Mouse (Mus musculus): ENCODE measurements around the gene Ppp4c. TPM values are rescaled to one million over a fixed set of nuclear protein-coding genes. Genes with fewer than 3 reads are reported as not detected.
A peak's percentile ranks its signal among the peaks of the same experiment; 100 is the strongest.

Ppp4c gene
- total RNA-seq (2021) = 10 to 100 TPM; 81.0 to 86.5 TPM
- long read RNA-seq, experiment 1, transcript Ppp4c-201 (9 exons, 1,359 nt) = major isoform, 103 of 143 reads
- long read RNA-seq, experiment 1, transcript Ppp4c-211 (8 exons, 1,400 nt) = minor isoform, 23 of 143 reads
- long read RNA-seq, experiment 1, partial matches to known transcripts = 5 of 143 reads
- long read RNA-seq, experiment 1, other reads (novel, unspliced or antisense) = 7 of 143 reads
- long read RNA-seq, experiment 2, transcript Ppp4c-211 (8 exons, 1,400 nt) = minor isoform, 10 of 38 reads
- long read RNA-seq, experiment 2, transcript Ppp4c-201 (9 exons, 1,359 nt) = major isoform, 24 of 38 reads
- long read RNA-seq, experiment 2, partial matches to known transcripts = 0 of 38 reads
- long read RNA-seq, experiment 2, other reads (novel, unspliced or antisense) = 4 of 38 reads

- peak; percentile 97 to 98 for DNase-seq
Observed at GRCm38 (mm10) chr7:126791851-126792720, at the start of gene Ppp4c. TSS of gene Ppp4c (minus strand) at chr7:126792496.

DNA sequence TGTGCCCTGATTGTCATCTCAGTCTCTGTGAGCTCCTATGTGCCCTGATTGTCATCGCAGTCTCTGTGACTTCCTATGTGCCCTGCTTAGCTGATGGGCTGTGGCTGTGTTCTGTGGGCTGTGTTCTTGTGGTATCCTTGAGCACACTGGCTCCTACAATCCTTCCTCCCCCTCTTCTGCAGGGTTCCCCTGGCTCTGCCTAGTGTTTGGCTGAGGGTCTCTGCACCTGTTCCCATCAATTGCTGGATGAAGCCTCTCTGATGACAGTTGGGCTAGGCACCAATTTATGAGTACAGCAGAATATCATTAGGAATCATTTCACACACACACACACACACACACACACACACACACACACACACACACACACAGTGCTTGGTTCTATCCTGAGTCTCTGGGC, 41.0 kb upstream of the Ppp4c start:
- no peak for DNase-seq

DNA sequence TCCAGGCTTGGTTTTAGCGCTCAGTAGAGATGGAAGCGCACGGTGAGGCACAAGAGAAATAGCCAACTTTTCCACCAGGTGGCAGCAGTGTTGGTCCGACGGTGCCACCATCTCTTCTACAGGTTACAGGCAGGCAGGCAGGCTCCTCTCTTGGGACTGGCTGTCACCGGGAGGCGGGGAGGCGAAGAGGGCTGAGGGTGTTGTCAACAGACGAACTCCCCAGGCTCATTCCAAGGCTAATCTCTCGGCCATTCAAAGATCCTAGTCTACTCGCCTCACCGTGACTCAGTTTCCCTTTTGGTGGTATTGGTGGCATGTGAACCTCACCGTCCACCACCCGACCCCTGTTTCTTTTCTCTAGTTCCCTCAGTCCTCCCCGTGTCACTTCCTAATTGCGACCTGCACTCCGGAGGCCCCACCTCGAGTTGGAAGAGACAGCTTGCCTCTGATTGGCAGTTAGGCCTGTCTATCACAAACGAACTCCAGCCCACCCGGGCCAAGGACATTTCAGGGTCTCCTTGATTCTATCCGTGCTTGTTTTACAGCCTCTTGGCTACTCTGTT, 39.8 kb upstream of the Ppp4c start:
- peak; percentile 80 to 86 for DNase-seq

DNA sequence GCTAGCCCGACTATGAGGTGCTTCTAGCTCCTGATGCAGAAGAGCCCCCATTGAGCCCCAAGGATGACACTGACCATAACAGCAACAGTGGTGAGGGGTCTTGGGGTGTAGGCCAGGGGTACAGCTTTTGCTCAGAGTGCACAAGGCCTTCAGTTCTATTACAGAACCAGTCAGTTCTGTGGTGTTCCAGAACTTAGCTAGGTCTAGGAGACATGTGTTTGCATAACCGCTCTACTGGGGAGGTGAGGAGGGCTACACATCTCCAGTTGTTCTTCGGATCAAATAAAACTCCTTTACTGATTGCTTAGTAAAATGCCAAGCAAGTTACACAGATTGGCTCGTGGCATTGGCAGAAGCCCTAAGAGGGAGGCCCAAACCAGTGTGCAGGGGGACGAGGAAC, 39.2 kb upstream of the Ppp4c start, which contains the start of gene 4930451I11Rik:
TSS of gene 4930451I11Rik (minus strand) at position 101 of the 400 bp plus-strand sequence.
- DNase-seq = no peak

GRCm38 (mm10) chr7:126825952-126826351, 33.7 kb upstream of the Ppp4c start:
- no peak for DNase-seq

DNA sequence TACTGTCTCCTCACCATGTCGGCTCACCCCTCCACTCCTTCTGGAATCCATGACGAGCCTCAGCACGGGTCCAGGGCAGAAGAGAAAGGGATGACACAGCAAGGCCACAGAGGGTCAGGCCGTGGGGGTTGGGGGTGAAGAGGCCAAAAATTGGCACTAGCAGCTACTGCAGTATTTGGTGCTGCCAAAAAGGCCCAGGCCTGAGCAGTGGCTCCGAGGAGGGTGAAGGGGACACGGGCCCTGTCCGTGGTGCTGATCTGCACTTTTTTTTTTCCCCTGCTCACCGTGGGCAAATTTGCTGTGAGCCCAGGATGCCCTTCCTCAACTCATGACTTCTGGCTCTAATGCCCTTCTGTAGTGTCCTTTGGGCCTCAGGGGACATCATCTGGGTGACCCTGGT, 33.1 kb upstream of the Ppp4c start:
- peak in 1 of 2 experiments; percentile 65 for DNase-seq

DNA sequence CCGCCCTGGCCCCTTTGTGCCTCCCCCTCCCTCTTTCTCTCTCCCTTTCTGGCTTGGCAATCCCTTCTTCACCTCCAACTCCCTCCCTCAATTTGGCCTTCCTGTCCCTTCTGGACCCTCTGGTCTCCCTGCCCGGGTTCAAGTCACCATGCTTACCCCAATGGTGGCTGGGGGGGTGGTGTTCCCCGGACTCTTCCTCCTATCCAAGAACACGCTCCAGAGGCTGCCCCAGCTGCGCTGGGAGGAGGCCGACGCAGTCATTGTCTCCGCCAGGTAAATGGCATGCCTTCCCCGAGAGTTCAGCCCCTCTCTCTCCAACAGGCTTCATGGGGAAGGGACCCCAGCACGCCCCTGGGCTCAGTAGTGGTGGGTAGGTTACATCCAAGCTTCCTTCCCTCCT, 31.6 kb upstream of the Ppp4c start:
- no peak for DNase-seq

GRCm38 (mm10) chr7:126823202-126823711, 31.0 kb upstream of the Ppp4c start:
- peak in 1 of 2 experiments; percentile 47 for DNase-seq

DNA sequence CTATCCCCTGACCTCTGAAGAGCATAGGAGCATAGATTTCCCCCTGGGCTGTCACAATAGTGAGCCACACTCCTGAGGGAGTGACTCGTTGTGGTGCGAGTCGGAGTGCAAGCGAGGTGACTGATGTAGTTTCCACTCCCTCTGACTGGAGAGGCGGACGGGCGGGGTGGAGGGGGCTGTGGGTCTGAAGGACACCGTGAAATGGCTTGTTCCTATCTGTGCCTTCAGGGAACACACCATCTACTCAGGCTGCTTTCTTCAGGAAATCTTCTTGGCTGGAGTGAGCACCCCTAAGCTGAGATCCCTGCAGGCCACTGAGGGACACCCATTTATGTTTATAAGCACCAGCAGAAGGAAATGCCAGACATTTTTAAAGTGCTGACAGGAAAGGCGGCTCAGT, 30.4 kb upstream of the Ppp4c start:
- DNase-seq = peak in 1 of 2 experiments; percentile 71

DNA sequence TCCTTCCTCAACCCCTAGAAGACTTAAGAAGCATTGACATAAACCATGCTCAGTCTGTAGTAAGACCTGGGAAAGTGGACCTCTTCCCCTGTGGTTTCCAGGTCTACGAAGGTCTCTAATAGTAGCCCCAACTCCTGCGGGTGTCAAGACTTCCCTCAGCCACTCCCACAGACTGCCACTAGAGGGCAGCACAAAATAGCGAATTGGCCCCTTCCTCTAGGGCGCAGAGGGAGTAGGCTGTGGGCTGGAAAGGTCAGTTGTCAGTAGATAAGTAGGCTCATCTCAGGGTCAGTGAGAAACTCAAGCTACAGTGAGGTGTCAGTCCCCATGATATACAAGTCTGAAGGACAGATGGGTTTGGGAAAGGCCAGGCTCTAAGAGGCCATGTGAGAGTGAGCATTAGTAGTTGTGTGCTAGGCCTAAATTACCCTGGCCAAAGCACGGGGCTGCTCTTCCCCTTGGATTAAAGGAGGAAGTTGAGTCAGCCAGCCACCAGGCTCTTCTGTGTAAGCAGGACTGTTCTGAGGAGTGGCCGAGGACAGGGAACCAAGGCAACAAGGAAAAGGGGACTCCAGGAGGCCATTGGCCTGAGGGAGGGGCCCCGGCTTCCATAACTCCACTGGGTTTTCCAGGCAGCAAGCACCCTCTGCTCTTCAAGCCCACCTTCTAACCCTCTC, 29.7 kb upstream of the Ppp4c start:
- peak; percentile 87 to 89 for DNase-seq

GRCm38 (mm10) chr7:126818818-126819217, 26.5 kb upstream of the Ppp4c start:
- DNase-seq = no peak

- DNase-seq = no peak
Observed at GRCm38 (mm10) chr7:126817595-126817994, 25.3 kb upstream of the Ppp4c start.

DNA sequence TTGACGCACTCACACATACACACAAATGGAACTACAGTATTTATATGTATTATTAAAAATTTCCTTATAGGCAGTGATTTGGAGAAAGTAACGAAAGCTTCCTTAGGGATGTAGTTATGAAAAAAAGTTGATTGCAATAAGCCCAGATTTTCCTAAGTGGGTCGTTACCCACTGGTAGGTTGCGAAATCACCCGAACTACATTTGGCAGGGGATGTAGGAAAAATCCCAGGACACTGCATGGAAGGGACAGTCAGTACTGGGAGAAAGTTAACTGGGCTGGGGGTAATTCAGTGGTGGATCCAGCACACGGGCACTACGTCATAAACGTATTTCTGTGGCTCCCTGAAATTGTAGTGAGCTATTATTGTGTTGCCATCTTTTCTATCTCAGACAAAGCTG, 24.2 kb upstream of the Ppp4c start:
- no peak for DNase-seq

DNA sequence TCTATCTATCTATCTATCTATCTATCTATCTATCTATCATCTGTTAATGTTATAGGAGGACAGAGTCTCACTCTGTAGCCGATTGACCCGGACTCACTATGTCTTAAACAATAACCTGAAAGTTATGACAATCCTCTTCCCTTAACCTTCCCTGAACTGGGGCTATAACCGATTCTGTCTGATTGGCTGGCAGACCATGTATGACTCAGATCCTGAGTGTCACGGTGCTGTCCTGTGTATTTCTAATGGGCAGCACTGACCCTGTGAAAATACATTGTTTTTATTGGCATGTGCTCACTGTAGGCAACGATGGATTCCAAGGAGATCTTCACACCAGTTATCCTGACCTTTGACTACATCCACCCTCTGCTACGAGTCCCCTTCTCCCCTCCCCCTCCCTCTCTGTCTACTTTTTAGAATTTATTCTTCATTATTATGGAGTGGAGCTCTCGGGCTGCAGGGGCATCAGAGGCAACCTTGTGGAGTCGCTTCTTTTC, 23.5 kb upstream of the Ppp4c start:
- no peak for DNase-seq

- DNase-seq = no peak
Observed at GRCm38 (mm10) chr7:126809723-126810369, 17.6 kb upstream of the Ppp4c start.

DNA sequence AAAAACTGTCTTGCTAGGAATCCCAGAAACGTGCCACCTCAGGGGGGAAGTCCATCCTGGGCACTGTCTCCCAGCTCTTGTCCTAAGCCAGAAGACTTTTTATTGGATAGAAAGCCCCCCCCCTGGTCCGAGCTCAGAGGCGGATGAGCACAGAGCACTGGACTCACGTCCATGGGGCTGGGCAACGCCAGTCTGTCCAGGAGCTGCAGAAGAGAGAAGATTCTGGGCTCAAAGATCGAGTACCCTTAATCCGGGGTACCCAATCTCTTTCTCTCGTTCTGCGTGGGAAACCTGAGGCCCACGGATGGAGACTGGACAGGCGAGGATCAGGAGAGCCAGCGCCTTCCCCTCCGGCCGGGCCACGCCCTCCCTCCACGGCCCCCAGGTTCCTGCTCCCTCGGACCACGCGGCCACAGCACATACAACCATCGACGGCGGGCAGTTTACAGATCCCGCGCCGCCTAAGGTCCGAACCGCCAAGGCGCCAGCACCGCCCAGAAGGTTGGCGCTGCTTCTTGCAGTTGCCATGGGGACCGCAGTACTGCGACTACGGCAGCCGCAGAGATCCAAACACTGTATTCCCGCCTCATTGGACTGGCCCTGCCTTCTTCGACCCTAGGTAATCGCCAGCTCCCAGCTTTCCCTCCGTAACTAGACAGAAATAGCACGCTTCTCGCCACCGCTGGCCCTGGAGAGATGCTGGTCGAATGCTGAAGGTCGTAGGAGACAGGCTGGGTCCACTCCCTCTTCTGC, 16.6 kb upstream of the Ppp4c start:
- peak; percentile 92 to 93 for DNase-seq

DNA sequence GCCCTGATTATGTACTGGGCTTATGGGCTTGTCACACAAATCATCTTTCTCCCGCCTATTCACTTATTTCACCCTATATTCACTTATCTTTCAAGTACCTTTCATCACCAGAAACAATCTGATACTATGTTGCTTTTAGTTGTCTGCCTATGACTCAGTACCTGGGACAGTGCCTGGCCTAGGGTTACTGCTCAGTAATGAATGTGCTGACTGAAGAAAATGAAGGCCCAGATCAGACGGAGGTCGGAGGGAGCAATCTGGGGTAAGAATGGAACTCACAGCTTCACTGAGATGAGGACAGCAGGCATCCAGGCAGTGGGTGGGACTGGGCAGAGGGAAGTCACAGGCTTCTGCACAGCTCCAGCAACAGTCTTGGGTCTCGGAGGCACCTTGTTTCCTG, 15.1 kb upstream of the Ppp4c start:
- DNase-seq = peak; percentile 60 to 64

DNA sequence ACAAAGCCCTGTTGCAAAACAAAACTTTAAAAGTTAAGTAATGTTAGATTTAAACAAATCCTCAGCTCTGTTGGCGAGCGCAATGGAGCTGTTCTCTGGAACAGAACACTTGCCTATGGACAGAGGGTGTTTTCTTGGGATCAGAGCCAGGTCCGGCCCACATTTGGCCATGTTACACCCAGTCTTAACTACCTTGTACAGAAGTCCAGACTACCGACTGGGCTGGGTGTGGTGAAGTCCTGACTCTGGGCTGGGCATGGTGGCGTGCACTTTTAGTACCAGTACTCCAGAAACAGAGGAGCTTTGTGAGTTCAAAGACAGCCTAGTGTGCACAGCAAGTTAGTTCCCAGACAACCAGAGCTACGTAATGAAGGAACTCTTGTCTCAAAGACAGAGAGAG, 14.7 kb upstream of the Ppp4c start:
- peak in 1 of 2 experiments; percentile 50 for DNase-seq

DNA sequence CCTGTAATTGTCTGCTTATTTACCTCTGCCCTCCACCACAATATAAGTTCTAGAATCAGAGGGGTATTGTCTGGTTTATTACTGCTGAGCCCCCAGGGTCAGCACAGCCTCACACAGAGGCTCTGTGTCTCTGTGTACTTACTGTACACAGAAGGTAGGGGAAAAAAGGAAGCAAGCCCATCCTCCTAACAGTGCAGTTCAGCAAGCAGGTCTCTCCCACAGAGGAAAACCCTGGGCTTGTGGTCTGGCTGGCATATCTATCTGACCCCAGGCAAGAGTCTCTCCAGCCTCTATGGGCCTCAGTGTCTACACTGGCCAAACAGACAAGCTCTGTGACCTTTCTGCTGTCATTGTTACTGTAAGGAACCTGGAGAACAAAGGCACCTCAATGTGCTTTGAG, 11.5 kb upstream of the Ppp4c start:
- DNase-seq = no peak

DNA sequence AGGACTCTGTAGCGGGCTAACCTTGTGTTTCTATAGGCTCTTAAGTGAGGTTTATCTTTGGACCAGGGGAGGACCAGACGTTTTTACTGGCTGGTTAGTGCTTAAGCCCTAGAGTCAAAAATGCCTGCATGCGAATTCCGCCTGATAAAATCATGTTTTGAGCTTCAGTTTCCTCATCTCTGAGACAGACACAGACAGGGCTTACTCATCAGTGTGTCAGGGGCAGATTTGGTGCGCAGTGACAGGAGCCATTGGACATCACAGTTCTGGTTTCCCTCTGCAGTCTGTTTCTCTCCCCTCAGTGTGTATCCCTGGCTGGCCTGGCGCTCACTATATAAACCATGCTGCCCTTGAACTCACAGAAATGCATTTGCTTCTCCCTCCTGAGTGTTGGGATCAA, 10.9 kb upstream of the Ppp4c start:
- peak; percentile 48 to 50 for DNase-seq

Data from adrenal gland, postnatal 36 days (tissue).